Mouse (Mus musculus) stomach, embryonic 14.5 days (tissue): Measurements from ENCODE around the gene Cenpu. TPM values are rescaled to one million over a fixed set of nuclear protein-coding genes. Genes with fewer than 3 reads are reported as not detected.

ENCODE experiments used
- ATAC-seq: fragments of 200-750 bp; cut with Nextera tagmentation; 2 replicates; pipeline ENCODE4 v1.8.0; 2017; ENCODE audit warnings: low read depth, moderate TSS enrichment; ENCODE audit not compliant: insufficient number of reproducible peaks, insufficient read depth, low FRiP score
- H3K27ac ChIP-seq: fragments of 300-500 bp; sonication (generic); 2 replicates; pipeline ENCODE4 v1.5.1; 2014; ENCODE audit warnings: mild to moderate bottlenecking, low read length, moderate library complexity, mixed read lengths
- H3K27me3 ChIP-seq: fragments of 300-500 bp; sonication (generic); 2 replicates; pipeline ENCODE4 v1.6.1; 2014; ENCODE audit warnings: low read length, control low read depth, mixed read lengths; ENCODE audit not compliant: control insufficient read depth, insufficient read depth
- H3K36me3 ChIP-seq: fragments of 300-500 bp; sonication (generic); 2 replicates; pipeline ENCODE4 v1.6.1; 2014; ENCODE audit warnings: mild to moderate bottlenecking, control low read depth, low read length, moderate library complexity, mixed read lengths; ENCODE audit not compliant: control insufficient read depth, insufficient read depth
- H3K4me1 ChIP-seq: fragments of 300-500 bp; sonication (generic); 2 replicates; pipeline ENCODE4 v1.6.1; 2014; ENCODE audit warnings: low read length, control low read depth, mixed read lengths; ENCODE audit not compliant: control insufficient read depth, insufficient read depth
- H3K4me2 ChIP-seq: fragments of 300-500 bp; sonication (generic); replicated peaks from 2 replicates; pipeline ENCODE4 v1.6.1; 2014; ENCODE audit warnings: low read depth, low read length, control low read depth
- H3K4me3 ChIP-seq: fragments of 300-500 bp; sonication (generic); 2 replicates; pipeline ENCODE4 v1.5.1; 2014; ENCODE audit warnings: low read depth, low read length, control low read depth
- H3K9ac ChIP-seq: fragments of 300-500 bp; sonication (generic); replicated peaks from 2 replicates; pipeline ENCODE4 v1.6.1; 2014; ENCODE audit warnings: low read depth, mild to moderate bottlenecking, control low read depth, low read length, moderate library complexity, mixed read lengths
- H3K9me3 ChIP-seq: fragments of 300-500 bp; sonication (generic); 2 replicates; pipeline ENCODE4 v1.6.1; 2016; ENCODE audit warnings: low read depth, low read length, control low read depth; ENCODE audit not compliant: control insufficient read depth
- WGBS: fragments of 180-500 bp; shearing (Covaris S2); extraction: QIAGEN DNeasy Blood & Tissue Kit; methylation state at CpG from one replicate; pipeline ENCODE4 v1.1.7; 2014; 5-methylcytosine and 5-hydroxymethylcytosine counted together
- polyA plus RNA-seq: library from polyadenylated mRNA; unstranded; fragments of >200 nt; fragmentation: Nextera tagmentation; extraction: Ambion mirVana; gene quantifications from 2 replicates; pipeline ENCODE4 v1.2.1, GENCODE M21; 2014

Gene Cenpu
- polyA plus RNA-seq, 1 experiment from 2014 or later: 14.4 TPM

GRCm38 (mm10) chr8:46512538-46512937, 39.3 kb upstream of the Cenpu start:
- Histone ChIP-seq H3K4me1 (0 out of 2 replicates have a peak, but pooled peaks cover 4% of the 10 kb centered on the region), H3K27ac (no peak overlapping the region), H3K9ac (no peak overlapping the region), H3K27me3 (no peaks in the 10 kb centered on the region), H3K4me2 (no peak overlapping the region), H3K36me3 (no peaks in the 10 kb centered on the region), H3K9me3 (no peaks in the 10 kb centered on the region), H3K4me3 (no peak overlapping the region)
- 38% methylated on average over 8 of the region's 8 CpGs for WGBS
- ATAC-seq: peak; percentile 53; the same call in 1 of the 2 replicates

- WGBS: 75% methylated on average over 1 of the region's 1 CpGs
- Histone ChIP-seq H3K9ac (no peak overlapping the region), H3K4me1 (0 out of 2 replicates have a peak, but pooled peaks cover 4% of the 10 kb centered on the region), H3K27ac (no peak overlapping the region), H3K27me3 (no peaks in the 10 kb centered on the region), H3K9me3 (no peaks in the 10 kb centered on the region), H3K4me2 (no peak overlapping the region), H3K36me3 (0 out of 2 replicates have a peak, but pooled peaks cover 3% of the 10 kb centered on the region), H3K4me3 (no peak overlapping the region)
- ATAC-seq: no peak
These were observed 37.8 kb upstream of the Cenpu start for GRCm38 (mm10) chr8:46514027-46514426.

- H3K27me3 ChIP-seq: no peaks in the 10 kb centered on the region
- 0 out of 2 replicates have a peak, but pooled peaks cover 3% of the 10 kb centered on the region for H3K36me3 ChIP-seq
- no peak overlapping the region for H3K4me2 ChIP-seq
- no peak overlapping the region for H3K27ac ChIP-seq
- no peaks in the 10 kb centered on the region; the same call in 1 of the 2 replicates for H3K4me1 ChIP-seq
- no peak overlapping the region for H3K9ac ChIP-seq
- H3K4me3 ChIP-seq: no peak overlapping the region
- 80% methylated on average over 6 of the region's 6 CpGs for WGBS
- no peak for ATAC-seq
- H3K9me3 ChIP-seq: no peaks in the 10 kb centered on the region
These were observed 31.2 kb upstream of the Cenpu start for GRCm38 (mm10) chr8:46520667-46521066.

GRCm38 (mm10) chr8:46526098-46526497, 25.7 kb upstream of the Cenpu start:
- Histone ChIP-seq H3K36me3 (no peaks in the 10 kb centered on the region), H3K4me2 (no peak overlapping the region), H3K4me1 (no peaks in the 10 kb centered on the region; the same call in 1 of the 2 replicates), H3K27me3 (no peaks in the 10 kb centered on the region), H3K27ac (no peak overlapping the region), H3K4me3 (no peak overlapping the region), H3K9ac (no peak overlapping the region), H3K9me3 (no peaks in the 10 kb centered on the region)
- no peak for ATAC-seq
- 88% methylated on average over 8 of the region's 8 CpGs for WGBS

GRCm38 (mm10) chr8:46526821-46527220, 25.0 kb upstream of the Cenpu start:
- Histone ChIP-seq H3K4me1 (no peaks in the 10 kb centered on the region; the same call in 1 of the 2 replicates), H3K9ac (no peak overlapping the region), H3K4me3 (no peak overlapping the region), H3K36me3 (0 out of 2 replicates have a peak, but pooled peaks cover 4% of the 10 kb centered on the region), H3K9me3 (no peaks in the 10 kb centered on the region), H3K27ac (no peak overlapping the region), H3K27me3 (no peaks in the 10 kb centered on the region), H3K4me2 (no peak overlapping the region)
- ATAC-seq: peak; percentile 31; the same call in 1 of the 2 replicates
- WGBS: 59% methylated on average over 10 of the region's 10 CpGs

GRCm38 (mm10) chr8:46529508-46529907, 22.3 kb upstream of the Cenpu start:
- H3K27ac ChIP-seq: no peak overlapping the region
- no peaks in the 10 kb centered on the region for H3K27me3 ChIP-seq
- H3K4me2 ChIP-seq: no peak overlapping the region
- ATAC-seq: no peak
- 0 out of 2 replicates have a peak, but pooled peaks cover 6% of the 10 kb centered on the region for H3K36me3 ChIP-seq
- H3K4me1 ChIP-seq: no peaks in the 10 kb centered on the region; the same call in 1 of the 2 replicates
- no peak overlapping the region for H3K4me3 ChIP-seq
- 69% methylated on average over 4 of the region's 4 CpGs for WGBS
- H3K9ac ChIP-seq: no peak overlapping the region
- H3K9me3 ChIP-seq: no peaks in the 10 kb centered on the region

- no peak for ATAC-seq
- H3K4me3 ChIP-seq: no peak overlapping the region
These were observed 21.3 kb upstream of the Cenpu start for GRCm38 (mm10) chr8:46530541-46530940.

GRCm38 (mm10) chr8:46533926-46534325, 17.9 kb upstream of the Cenpu start:
- H3K4me2 ChIP-seq: no peak overlapping the region
- H3K4me3 ChIP-seq: no peak overlapping the region
- no peak for ATAC-seq
- no peak overlapping the region for H3K9ac ChIP-seq
- WGBS: 86% methylated on average over 7 of the region's 7 CpGs
- no peak overlapping the region for H3K27ac ChIP-seq
- 0 out of 2 replicates have a peak, but pooled peaks cover 6% of the 10 kb centered on the region for H3K36me3 ChIP-seq
- H3K27me3 ChIP-seq: no peaks in the 10 kb centered on the region
- no peaks in the 10 kb centered on the region for H3K9me3 ChIP-seq
- H3K4me1 ChIP-seq: no peaks in the 10 kb centered on the region

More at GRCm38 (mm10) chr8:46530541-46530940, 21.3 kb upstream of the Cenpu start:
- no peak overlapping the region for H3K4me2 ChIP-seq
- H3K9ac ChIP-seq: no peak overlapping the region
- H3K36me3 ChIP-seq: 0 out of 2 replicates have a peak, but pooled peaks cover 6% of the 10 kb centered on the region
- H3K9me3 ChIP-seq: no peaks in the 10 kb centered on the region
- H3K4me1 ChIP-seq: no peaks in the 10 kb centered on the region
- no peaks in the 10 kb centered on the region for H3K27me3 ChIP-seq
- WGBS: 49% methylated on average over 4 of the region's 4 CpGs
- H3K27ac ChIP-seq: no peak overlapping the region

GRCm38 (mm10) chr8:46539701-46540100, 12.1 kb upstream of the Cenpu start:
- Histone ChIP-seq H3K4me3 (no peak overlapping the region), H3K9ac (no peak overlapping the region), H3K27ac (no peak overlapping the region), H3K4me1 (no peaks in the 10 kb centered on the region), H3K36me3 (no peaks in the 10 kb centered on the region), H3K9me3 (no peaks in the 10 kb centered on the region), H3K4me2 (no peak overlapping the region), H3K27me3 (no peaks in the 10 kb centered on the region)
- WGBS: 49% methylated on average over 5 of the region's 5 CpGs
- 0 out of 2 replicates have a peak, but pooled peaks have one; percentile 58 for ATAC-seq
